In genomic region chr9:108274476-108275330, GRCm38 (mm10) we compare ENCODE assay signal across 14 mouse cellular contexts. TPM values are rescaled to one million over a fixed set of nuclear protein-coding genes. Genes with fewer than 3 reads are reported as not detected.
DNase-seq lines count a peak whose midpoint lies in the region; ATAC-seq lines count a peak whose summit lies in the region.
"Had no signal": no experiment of that assay in that cellular context is flagged by ENCODE, and none has a peak within 500 bp of the region (broad histone marks: within the 10 kb centered on the region; RNA-seq: fewer than 3 reads in every experiment).

No protein-coding gene starts in this region.

- H3K27ac ChIP-seq in heart, embryonic 12.5 days (ENCODE audit: poor library complexity, severe bottlenecking) = peak overlapping the region; percentile 6; the same call in 1 of the 2 replicates
- H3K27ac ChIP-seq in lung, embryonic 15.5 days = peak overlapping the region; percentile 73
- H3K27ac ChIP-seq in brown adipose tissue, adult 24 weeks (replicated peaks; ENCODE audit: low read depth, low read length) = peak overlapping the region; percentile 71

- 0 out of 2 replicates have a peak overlapping the region, but pooled peaks have one; percentile 3 for H3K4me2 ChIP-seq in heart, embryonic 12.5 days
- no peak overlapping the region for H3K4me2 ChIP-seq in lung, embryonic 15.5 days

- no peak overlapping the region for H3K9ac ChIP-seq in heart, embryonic 12.5 days
- no peak overlapping the region for H3K9ac ChIP-seq in lung, embryonic 15.5 days

- no peaks in the 10 kb centered on the region for H3K36me3 ChIP-seq in heart, embryonic 12.5 days
- H3K36me3 ChIP-seq in lung, embryonic 15.5 days = no peaks in the 10 kb centered on the region

- H3K9me3 ChIP-seq in heart, embryonic 12.5 days (replicated peaks) = no peaks in the 10 kb centered on the region
- H3K9me3 ChIP-seq in lung, embryonic 15.5 days = no peaks in the 10 kb centered on the region

- no peak overlapping the region for H3K4me3 ChIP-seq in heart, embryonic 12.5 days
- H3K4me3 ChIP-seq in lung, embryonic 15.5 days = no peak overlapping the region
- peak overlapping the region; percentile 49 for H3K4me3 ChIP-seq in brown adipose tissue, adult 24 weeks (ENCODE audit: insufficient read depth, low read depth, low read length)

- intact Hi-C loops in heart, postnatal 14 days (cut with DNase I) = no loop called here

- peaks cover 24% of the 10 kb centered on the region for H3K4me1 ChIP-seq in heart, embryonic 12.5 days (replicated peaks)
- peaks cover 35% of the 10 kb centered on the region for H3K4me1 ChIP-seq in lung, embryonic 15.5 days
- peaks cover 14% of the 10 kb centered on the region for H3K4me1 ChIP-seq in brown adipose tissue, adult 24 weeks (ENCODE audit: control insufficient read depth, insufficient read depth, insufficient read length, low read length)

- ATAC-seq in heart, embryonic 12.5 days (ENCODE audit: insufficient number of reproducible peaks, low FRiP score) = no peak
- no peak for ATAC-seq in lung, embryonic 15.5 days (ENCODE audit: borderline replicate concordance, extremely low read depth, low FRiP score, low TSS enrichment)
- ATAC-seq: forebrain, embryonic 16.5 days had no signal

- WGBS in heart, embryonic 12.5 days = 72% methylated on average over 5 of the region's 5 CpGs
- 56% methylated on average over 5 of the region's 5 CpGs for WGBS in lung, embryonic 15.5 days

- DNase-seq in heart, postnatal 14 days = no peak
- no peak for DNase-seq in lung, postnatal 25 days (ENCODE audit: low spot score)
- peak; percentile 60 for DNase-seq in skeletal muscle tissue, adult 2 months (ENCODE audit: low read depth, low spot score)
- DNase-seq in cerebellum, postnatal 10 days = no peak
- DNase-seq in left cerebral cortex, adult 9 months (ENCODE audit: low spot score in 2 of 2) = no peak
- DNase-seq: cerebellum, adult 18-20 months; kidney, postnatal 14 days; midbrain, embryonic 14.5 days; right cerebral cortex, postnatal 4 days; thymus, adult 2 months had no signal

- H3K27me3 ChIP-seq in heart, embryonic 12.5 days (replicated peaks) = no peaks in the 10 kb centered on the region
- H3K27me3 ChIP-seq in lung, embryonic 15.5 days = no peaks in the 10 kb centered on the region

RNA-seq across cellular contexts. Expression of gene Dag1, which starts 10.9 kb away (rescaled TPM):
- 188 and 200 TPM in 2 replicates for polyA plus RNA-seq in heart, embryonic 12.5 days (2016; fragmentation: Nextera tagmentation; extraction: Ambion mirVana)
- 100 to 1,000 TPM; 362 to 379 TPM for total RNA-seq in heart, postnatal 14 days (2021)
- 100 and 110 TPM in 2 replicates for polyA plus RNA-seq in lung, embryonic 15.5 days (2015; fragmentation: Nextera tagmentation; extraction: Ambion mirVana)
- polyA plus RNA-seq in brown adipose tissue, adult 24 weeks (2012; ENCODE audit: insufficient read depth, insufficient read length, missing spikeins) = 116 and 133 TPM in 2 replicates

RNA-seq across cellular contexts. Expression of gene Nicn1, which starts 15.5 kb away (rescaled TPM):
- 22.5 and 22.6 TPM in 2 replicates for polyA plus RNA-seq in heart, embryonic 12.5 days (2016; fragmentation: Nextera tagmentation; extraction: Ambion mirVana)
- total RNA-seq in heart, postnatal 14 days (2021) = 10 to 100 TPM; 18.4 to 19.8 TPM
- 32.5 and 37.2 TPM in 2 replicates for polyA plus RNA-seq in lung, embryonic 15.5 days (2015; fragmentation: Nextera tagmentation; extraction: Ambion mirVana)
- polyA plus RNA-seq in brown adipose tissue, adult 24 weeks (2012; ENCODE audit: insufficient read depth, insufficient read length, missing spikeins) = 21.6 and 23.1 TPM in 2 replicates

RNA-seq across cellular contexts. Expression of gene Amt, which starts 21.9 kb away (rescaled TPM):
- polyA plus RNA-seq in heart, embryonic 12.5 days (2016; fragmentation: Nextera tagmentation; extraction: Ambion mirVana) = 11.7 and 13.3 TPM in 2 replicates
- total RNA-seq in heart, postnatal 14 days (2021) = 1 to 10 TPM; 5.4 to 7.0 TPM
- polyA plus RNA-seq in lung, embryonic 15.5 days (2015; fragmentation: Nextera tagmentation; extraction: Ambion mirVana) = 19.7 and 20.5 TPM in 2 replicates
- 2.0 and 2.8 TPM in 2 replicates for polyA plus RNA-seq in brown adipose tissue, adult 24 weeks (2012; ENCODE audit: insufficient read depth, insufficient read length, missing spikeins)

RNA-seq across cellular contexts. Expression of gene Rhoa, which starts 31.2 kb away (rescaled TPM):
- 348 and 367 TPM in 2 replicates for polyA plus RNA-seq in heart, embryonic 12.5 days (2016; fragmentation: Nextera tagmentation; extraction: Ambion mirVana)
- 100 to 1,000 TPM; 250 to 262 TPM for total RNA-seq in heart, postnatal 14 days (2021)
- polyA plus RNA-seq in lung, embryonic 15.5 days (2015; fragmentation: Nextera tagmentation; extraction: Ambion mirVana) = 484 and 512 TPM in 2 replicates
- polyA plus RNA-seq in brown adipose tissue, adult 24 weeks (2012; ENCODE audit: insufficient read depth, insufficient read length, missing spikeins) = 299 and 302 TPM in 2 replicates

RNA-seq across cellular contexts. Expression of gene Tcta, which starts 31.3 kb away (rescaled TPM):
- polyA plus RNA-seq in heart, embryonic 12.5 days (2016; fragmentation: Nextera tagmentation; extraction: Ambion mirVana) = 31.2 and 35.3 TPM in 2 replicates
- total RNA-seq in heart, postnatal 14 days (2021) = 10 to 100 TPM; 25.4 to 25.5 TPM
- 29.6 and 35.5 TPM in 2 replicates for polyA plus RNA-seq in lung, embryonic 15.5 days (2015; fragmentation: Nextera tagmentation; extraction: Ambion mirVana)
- polyA plus RNA-seq in brown adipose tissue, adult 24 weeks (2012; ENCODE audit: insufficient read depth, insufficient read length, missing spikeins) = 24.2 and 32.4 TPM in 2 replicates

Comparison
In these comparisons a context has a peak if more than half of its experiments do, and no peak if none do; other contexts are left out.
1. H3K27ac ChIP-seq: peak in every context shown above with its lines; median percentile 73 in lung, embryonic 15.5 days; 71 in brown adipose tissue, adult 24 weeks; 6 in heart, embryonic 12.5 days.